Comparison of ENCODE assay signal across 15 mouse cellular contexts in genomic region chr11:9533658-9534202, GRCm38 (mm10).
"Had no signal": no experiment of that assay in that cellular context is flagged by ENCODE, and none has a peak within 500 bp of the region (broad histone marks: within the 10 kb centered on the region; RNA-seq: fewer than 3 reads in every experiment).

No protein-coding gene starts in this region.

- H3K4me3 ChIP-seq: neural tube, embryonic 13.5 days; neural tube, embryonic 15.5 days; stomach, embryonic 15.5 days had no signal

- H3K27me3 ChIP-seq: neural tube, embryonic 13.5 days; neural tube, embryonic 15.5 days; stomach, embryonic 15.5 days had no signal

- H3K9ac ChIP-seq: neural tube, embryonic 13.5 days; neural tube, embryonic 15.5 days; stomach, embryonic 15.5 days had no signal

- H3K4me2 ChIP-seq: neural tube, embryonic 13.5 days; neural tube, embryonic 15.5 days; stomach, embryonic 15.5 days had no signal

- H3K4me1 ChIP-seq: neural tube, embryonic 13.5 days; neural tube, embryonic 15.5 days; stomach, embryonic 15.5 days had no signal

- H3K9me3 ChIP-seq: neural tube, embryonic 13.5 days; neural tube, embryonic 15.5 days; stomach, embryonic 15.5 days had no signal

- DNase-seq: retina, postnatal 1 day; right cerebral cortex, adult 18-20 months; right cerebral cortex, postnatal 14 days; right cerebral cortex, postnatal 25 days; right cerebral cortex, postnatal 4 days; spleen, adult 18-20 months; thymus, adult 18-20 months; thymus, adult 2 months; thymus, postnatal 25 days; thymus, postnatal 36 days; thymus, postnatal 4 days had no signal

- H3K36me3 ChIP-seq: neural tube, embryonic 13.5 days; neural tube, embryonic 15.5 days; stomach, embryonic 15.5 days had no signal

- H3K27ac ChIP-seq: neural tube, embryonic 13.5 days; neural tube, embryonic 15.5 days; stomach, embryonic 15.5 days; stomach, postnatal 0 days had no signal
